Mouse (Mus musculus): ENCODE data around the gene Rabgap1l. TPM values are rescaled to one million over a fixed set of nuclear protein-coding genes. Genes with fewer than 3 reads are reported as not detected.

Gene Rabgap1l
- total and polyA plus RNA-seq, 2 experiments from 2014 or later, result 27.4 to 140 TPM

DNA sequence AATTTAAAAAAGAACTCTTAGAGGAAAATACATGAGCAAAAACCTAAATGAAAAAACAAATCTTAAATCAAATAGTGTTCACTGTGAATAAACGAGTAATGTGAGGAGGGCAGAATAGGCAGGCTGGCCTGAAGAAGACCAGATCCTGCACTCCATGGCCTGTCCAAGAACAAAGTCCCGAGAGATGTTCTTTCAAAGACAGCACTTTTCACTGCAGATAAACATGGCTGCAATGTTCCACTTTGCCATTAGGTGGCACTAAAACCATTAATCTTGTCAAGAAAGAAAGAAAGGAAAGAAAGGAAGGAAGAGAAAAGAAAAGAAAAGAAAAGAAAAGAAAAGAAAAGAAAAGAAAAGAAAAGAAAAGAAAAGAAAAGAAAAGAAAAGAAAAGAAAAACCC, 49.8 kb downstream of the Rabgap1l start:
- ATAC-seq (no peak), DNase-seq (peak; percentile 81)
- no peaks in the 10 kb centered on the region for H3K27me3 ChIP-seq (ENCODE audit: insufficient read depth, low read length)
- peak; percentile 80 for TF ChIP-seq CTCF (IDR thresholded peaks at IDR 0.05; ENCODE audit: low read depth)
- H3K4me1 ChIP-seq (ENCODE audit: insufficient read depth), result no peaks in the 10 kb centered on the region
- 4% methylated on average over 2 of the region's 2 CpGs for WGBS
- H3K36me3 ChIP-seq (ENCODE audit: insufficient read depth), result no peaks in the 10 kb centered on the region
- no peak overlapping the region for H3K4me3 ChIP-seq (ENCODE audit: low read depth, low read length)
- H3K27ac ChIP-seq (ENCODE audit: low read depth, low read length), result no peak overlapping the region
- H3K4me2 ChIP-seq (ENCODE audit: low read depth), result no peak overlapping the region
- H3K9ac ChIP-seq, result no peak overlapping the region
- H3K9me3 ChIP-seq (ENCODE audit: low read length), result no peaks in the 10 kb centered on the region

DNA sequence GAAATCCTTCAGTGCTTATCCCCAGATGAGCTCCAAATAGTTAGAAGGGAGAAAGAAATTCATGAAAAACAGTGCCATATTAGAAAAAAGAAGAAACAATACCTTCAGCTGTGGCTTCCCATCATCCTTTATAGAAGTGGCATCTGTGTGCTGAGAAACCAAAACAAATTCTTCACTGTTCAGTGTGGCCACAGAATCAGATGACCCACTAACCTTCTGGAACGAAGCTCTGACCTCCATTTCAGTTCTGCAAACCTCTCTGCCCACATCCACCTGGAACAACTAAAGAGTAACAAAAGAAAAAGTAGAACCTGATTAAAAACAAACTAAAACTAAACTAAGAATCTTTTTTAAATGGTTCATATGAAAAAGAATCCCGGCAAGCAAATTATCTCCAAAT, 52.4 kb downstream of the Rabgap1l start:
- Histone ChIP-seq H3K9ac (no peak overlapping the region), H3K4me1 (ENCODE audit: insufficient read depth) (no peaks in the 10 kb centered on the region), H3K4me3 (ENCODE audit: low read depth, low read length) (no peak overlapping the region), H3K4me2 (ENCODE audit: low read depth) (no peak overlapping the region), H3K27ac (ENCODE audit: low read depth, low read length) (no peak overlapping the region), H3K27me3 (ENCODE audit: insufficient read depth, low read length) (no peaks in the 10 kb centered on the region), H3K9me3 (ENCODE audit: low read length) (no peaks in the 10 kb centered on the region), H3K36me3 (ENCODE audit: insufficient read depth) (no peaks in the 10 kb centered on the region)
- DNase-seq, result no peak
- TF ChIP-seq CTCF (IDR thresholded peaks at IDR 0.05; ENCODE audit: low read depth), result no peak
- ATAC-seq, result no peak
- 77% methylated on average over 2 of the region's 2 CpGs for WGBS

DNA sequence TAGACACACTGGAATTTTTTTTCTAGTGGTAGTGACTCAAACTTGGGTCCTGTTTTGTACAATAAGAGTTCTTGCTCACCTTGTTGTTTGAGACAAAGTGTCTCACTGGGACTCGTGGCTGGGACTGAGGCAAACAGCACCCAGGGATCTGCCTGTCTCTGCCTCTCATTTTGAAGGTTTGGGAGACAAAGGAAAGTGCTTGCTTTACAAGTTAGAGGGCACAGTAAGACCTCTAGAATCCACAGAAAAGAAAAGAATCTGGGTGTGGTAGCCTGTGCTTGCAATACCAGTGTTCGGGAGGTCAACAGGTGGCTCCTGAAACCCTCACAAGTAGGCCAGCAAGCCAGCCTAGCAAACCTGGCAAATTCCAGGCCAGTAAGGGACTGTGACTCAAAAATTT, 58.3 kb downstream of the Rabgap1l start:
- ATAC-seq (no peak), DNase-seq (no peak)
- Histone ChIP-seq H3K4me1 (ENCODE audit: insufficient read depth) (no peaks in the 10 kb centered on the region), H3K27me3 (ENCODE audit: insufficient read depth, low read length) (no peaks in the 10 kb centered on the region), H3K4me2 (ENCODE audit: low read depth) (no peak overlapping the region), H3K9ac (no peak overlapping the region), H3K9me3 (ENCODE audit: low read length) (no peaks in the 10 kb centered on the region), H3K36me3 (ENCODE audit: insufficient read depth) (no peaks in the 10 kb centered on the region), H3K4me3 (ENCODE audit: low read depth, low read length) (no peak overlapping the region), H3K27ac (ENCODE audit: low read depth, low read length) (no peak overlapping the region)
- WGBS, result 85% methylated on average over 2 of the region's 2 CpGs
- TF ChIP-seq CTCF (IDR thresholded peaks at IDR 0.05; ENCODE audit: low read depth), result no peak

DNA sequence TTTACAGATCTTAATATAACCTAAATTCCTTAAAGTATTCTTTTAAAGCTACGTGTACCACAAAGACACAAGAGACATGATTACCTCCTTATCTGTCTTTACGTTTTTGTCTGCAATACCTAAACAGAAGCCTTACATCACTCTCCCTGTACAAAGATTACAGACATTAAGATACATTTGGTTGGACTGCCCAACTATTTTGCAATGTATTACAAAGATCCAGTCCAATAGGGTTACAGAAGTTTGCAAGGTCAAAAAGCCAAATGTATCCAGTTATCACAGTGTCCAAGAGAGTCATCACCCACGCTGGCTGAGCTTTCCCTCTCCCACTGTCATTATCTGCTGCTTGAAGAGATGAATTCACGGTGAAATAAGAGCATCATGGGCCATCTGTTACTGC, 63.1 kb downstream of the Rabgap1l start:
- no peaks in the 10 kb centered on the region for H3K4me1 ChIP-seq (ENCODE audit: insufficient read depth)
- WGBS, result 84% methylated on average over 4 of the region's 4 CpGs
- no peaks in the 10 kb centered on the region for H3K27me3 ChIP-seq (ENCODE audit: insufficient read depth, low read length)
- H3K9me3 ChIP-seq (ENCODE audit: low read length), result no peaks in the 10 kb centered on the region
- TF ChIP-seq CTCF (IDR thresholded peaks at IDR 0.05; ENCODE audit: low read depth), result no peak
- DNase-seq (no peak), ATAC-seq (no peak)
- H3K9ac ChIP-seq, result no peak overlapping the region
- no peak overlapping the region for H3K27ac ChIP-seq (ENCODE audit: low read depth, low read length)
- H3K4me3 ChIP-seq (ENCODE audit: low read depth, low read length), result no peak overlapping the region
- no peaks in the 10 kb centered on the region for H3K36me3 ChIP-seq (ENCODE audit: insufficient read depth)
- no peak overlapping the region for H3K4me2 ChIP-seq (ENCODE audit: low read depth)

DNA sequence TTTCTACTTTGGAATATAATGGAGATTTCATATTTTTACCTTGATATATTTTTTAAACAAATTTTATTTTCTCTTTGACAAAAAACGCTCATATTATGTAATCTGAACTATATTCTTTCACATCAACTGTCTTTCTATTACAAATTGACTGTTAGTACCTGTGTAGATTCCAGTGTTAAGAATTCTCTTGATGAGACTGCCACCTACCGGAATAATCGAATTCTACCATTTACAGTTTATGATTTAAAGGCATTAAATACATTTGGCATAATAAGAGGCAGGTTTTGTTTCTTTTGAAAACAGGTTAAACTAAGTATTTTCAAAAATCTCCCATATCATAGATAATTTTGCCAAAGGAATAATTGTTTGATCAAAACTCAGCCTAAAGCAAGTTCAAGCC, 75.3 kb downstream of the Rabgap1l start:
- ATAC-seq (peak; percentile 62; the same call in 1 of the 2 replicates), DNase-seq (peak; percentile 83)
- H3K9ac ChIP-seq, result no peak overlapping the region

DNA sequence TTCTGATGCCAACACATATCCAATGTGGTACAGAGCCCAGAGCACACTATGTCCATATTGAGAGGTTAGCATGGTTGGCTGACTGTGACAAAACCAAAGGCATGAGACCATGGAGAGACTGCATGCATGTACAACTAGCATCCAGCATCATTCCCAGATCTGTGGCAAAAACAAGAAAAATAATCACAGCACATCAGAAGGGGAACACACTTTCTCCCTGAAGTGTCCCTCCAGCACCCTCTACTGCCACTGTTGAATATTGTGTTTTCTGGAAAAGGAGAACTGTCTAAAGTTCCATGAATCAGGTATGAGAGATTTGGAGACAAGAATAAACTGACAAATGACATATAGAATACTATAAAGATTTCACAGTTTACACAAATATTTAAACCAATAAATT, 78.3 kb downstream of the Rabgap1l start:
- Histone ChIP-seq H3K9ac (no peak overlapping the region), H3K4me1 (ENCODE audit: insufficient read depth) (no peaks in the 10 kb centered on the region), H3K36me3 (ENCODE audit: insufficient read depth) (no peaks in the 10 kb centered on the region), H3K4me2 (ENCODE audit: low read depth) (no peak overlapping the region), H3K27me3 (ENCODE audit: insufficient read depth, low read length) (no peaks in the 10 kb centered on the region), H3K27ac (ENCODE audit: low read depth, low read length) (no peak overlapping the region), H3K9me3 (ENCODE audit: low read length) (no peaks in the 10 kb centered on the region), H3K4me3 (ENCODE audit: low read depth, low read length) (no peak overlapping the region)
- ATAC-seq, result peak; percentile 83
- TF ChIP-seq CTCF (IDR thresholded peaks at IDR 0.05; ENCODE audit: low read depth), result peak; percentile 85
- peak; percentile 66 for DNase-seq

More for the DNA sequence above, 75.3 kb downstream of the Rabgap1l start:
- Histone ChIP-seq H3K4me2 (ENCODE audit: low read depth) (no peak overlapping the region), H3K4me3 (ENCODE audit: low read depth, low read length) (no peak overlapping the region), H3K36me3 (ENCODE audit: insufficient read depth) (no peaks in the 10 kb centered on the region), H3K27ac (ENCODE audit: low read depth, low read length) (no peak overlapping the region), H3K4me1 (ENCODE audit: insufficient read depth) (no peaks in the 10 kb centered on the region), H3K9me3 (ENCODE audit: low read length) (no peaks in the 10 kb centered on the region), H3K27me3 (ENCODE audit: insufficient read depth, low read length) (no peaks in the 10 kb centered on the region)
- TF ChIP-seq CTCF (IDR thresholded peaks at IDR 0.05; ENCODE audit: low read depth), result peak; percentile 71
- WGBS, result 23% methylated on average over 3 of the region's 3 CpGs

DNA sequence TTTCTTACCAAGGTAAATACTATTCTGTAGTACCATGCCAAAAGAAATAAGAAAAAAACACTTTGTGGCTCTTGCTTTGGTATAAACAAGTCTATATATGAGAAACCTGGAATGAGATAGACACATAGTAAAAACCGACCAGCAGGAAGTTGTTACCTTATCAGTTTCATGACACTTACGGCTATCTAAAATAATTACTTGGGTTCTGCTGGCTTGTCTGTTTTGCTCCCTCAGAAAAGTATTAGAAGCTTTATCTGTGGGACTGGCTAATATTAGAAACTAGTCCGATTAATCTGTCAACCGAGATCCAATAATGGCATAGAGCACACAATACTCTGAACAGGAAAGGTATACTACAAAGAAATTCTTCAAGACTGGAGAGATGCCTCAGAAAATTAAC, 79.1 kb downstream of the Rabgap1l start:
- H3K27ac ChIP-seq (ENCODE audit: low read depth, low read length), result no peak overlapping the region
- no peaks in the 10 kb centered on the region for H3K27me3 ChIP-seq (ENCODE audit: insufficient read depth, low read length)
- no peak overlapping the region for H3K4me3 ChIP-seq (ENCODE audit: low read depth, low read length)
- H3K36me3 ChIP-seq (ENCODE audit: insufficient read depth), result no peaks in the 10 kb centered on the region
- no peak for DNase-seq
- no peak overlapping the region for H3K9ac ChIP-seq
- TF ChIP-seq CTCF (IDR thresholded peaks at IDR 0.05; ENCODE audit: low read depth), result no peak
- H3K4me2 ChIP-seq (ENCODE audit: low read depth), result no peak overlapping the region
- H3K4me1 ChIP-seq (ENCODE audit: insufficient read depth), result no peaks in the 10 kb centered on the region
- H3K9me3 ChIP-seq (ENCODE audit: low read length), result no peaks in the 10 kb centered on the region
- 87% methylated on average over 4 of the region's 4 CpGs for WGBS
- no peak for ATAC-seq

DNA sequence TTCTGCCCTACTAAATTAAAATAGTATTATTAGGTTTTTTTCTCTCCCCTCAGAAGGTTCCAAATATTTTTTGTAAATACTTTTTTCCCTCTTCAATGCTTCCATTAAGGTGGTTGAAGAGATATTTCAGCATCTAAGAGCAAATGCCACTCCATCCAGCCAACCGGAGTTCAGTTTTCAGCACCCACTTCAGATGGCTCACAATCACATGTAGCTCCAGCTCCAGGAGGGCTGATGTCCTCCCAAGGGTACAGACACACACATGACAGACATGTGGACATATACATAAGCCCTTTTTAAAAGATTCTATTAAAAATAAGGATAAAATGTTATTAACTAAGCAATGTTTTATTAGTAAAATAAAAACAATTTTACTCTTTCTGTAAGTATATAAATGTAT, 79.6 kb downstream of the Rabgap1l start:
- no peaks in the 10 kb centered on the region for H3K36me3 ChIP-seq (ENCODE audit: insufficient read depth)
- H3K9ac ChIP-seq, result no peak overlapping the region
- no peak for ATAC-seq
- H3K4me2 ChIP-seq (ENCODE audit: low read depth), result no peak overlapping the region
- H3K4me1 ChIP-seq (ENCODE audit: insufficient read depth), result no peaks in the 10 kb centered on the region
- H3K9me3 ChIP-seq (ENCODE audit: low read length), result no peaks in the 10 kb centered on the region
- no peak for DNase-seq
- no peak overlapping the region for H3K4me3 ChIP-seq (ENCODE audit: low read depth, low read length)
- H3K27me3 ChIP-seq (ENCODE audit: insufficient read depth, low read length), result no peaks in the 10 kb centered on the region
- H3K27ac ChIP-seq (ENCODE audit: low read depth, low read length), result no peak overlapping the region
- no peak for TF ChIP-seq CTCF (IDR thresholded peaks at IDR 0.05; ENCODE audit: low read depth)
- WGBS, result 88% methylated on average over 1 of the region's 1 CpGs

Data from forebrain, postnatal 0 days (tissue).